Comparison of ENCODE assay signal across 9 mouse cellular contexts in the genomic region with DNA sequence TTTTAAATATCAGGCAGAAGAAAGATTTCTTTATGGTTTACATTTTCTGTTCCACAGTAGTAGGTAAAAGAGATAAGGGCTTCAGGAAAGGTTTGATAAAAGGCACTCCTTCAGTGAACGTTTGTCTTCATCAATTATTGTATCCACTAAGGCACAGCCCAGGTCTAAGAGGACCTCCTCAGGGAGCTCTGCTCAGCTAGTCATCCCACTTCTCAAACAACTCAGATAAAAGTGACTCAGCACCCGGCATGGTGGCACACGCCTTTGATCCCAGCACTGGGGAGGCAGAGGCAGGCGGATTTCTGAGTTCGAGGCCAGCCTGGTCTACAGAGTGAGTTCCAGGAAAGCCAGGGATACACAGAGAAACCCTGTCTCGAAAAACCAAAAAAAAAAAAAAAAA. TPM values are rescaled to one million over a fixed set of nuclear protein-coding genes. Genes with fewer than 3 reads are reported as not detected.
"Had no signal": no experiment of that assay in that cellular context is flagged by ENCODE, and none has a peak within 500 bp of the region (broad histone marks: within the 10 kb centered on the region; RNA-seq: fewer than 3 reads in every experiment).

No protein-coding gene starts in this region.

RNA-seq across cellular contexts. Expression of a gene that starts 1.6 kb away (rescaled TPM):
- polyA plus RNA-seq: myocyte; small intestine, adult 2 months had no signal

RNA-seq across cellular contexts. Expression of a gene that starts 46.9 kb away (rescaled TPM):
- polyA plus RNA-seq: lung, embryonic 14.5 days; lung, embryonic 16.5 days; midbrain, embryonic 16.5 days; myocyte; neural tube, embryonic 13.5 days; stomach, embryonic 14.5 days had no signal

RNA-seq across cellular contexts. Expression of a gene that starts 49.7 kb away (rescaled TPM):
- polyA plus RNA-seq: lung, embryonic 14.5 days; lung, embryonic 16.5 days; myocyte; neural tube, embryonic 11.5 days; stomach, embryonic 14.5 days; thymus, postnatal 0 days had no signal
